Mouse (Mus musculus) neural tube, embryonic 15.5 days (tissue): Measurements from ENCODE around the gene Prap1. TPM values are rescaled to one million over a fixed set of nuclear protein-coding genes. Genes with fewer than 3 reads are reported as not detected.

Source experiments
- ATAC-seq: fragments of 200-750 bp; cut with Nextera tagmentation; 2 replicates; pipeline ENCODE4 v1.8.0; 2017; ENCODE audit warnings: mild to moderate bottlenecking, moderate TSS enrichment, moderate library complexity; ENCODE audit not compliant: low FRiP score
- H3K27ac ChIP-seq: fragments of 300-500 bp; sonication (generic); replicated peaks from 2 replicates; pipeline ENCODE4 v1.5.1; 2015; ENCODE audit warnings: mild to moderate bottlenecking, inconsistent platforms
- H3K27me3 ChIP-seq: fragments of 300-500 bp; sonication (generic); replicated peaks from 2 replicates; pipeline ENCODE4 v1.6.1; 2015; ENCODE audit warnings: inconsistent platforms
- H3K36me3 ChIP-seq: fragments of 300-500 bp; sonication (generic); 2 replicates; pipeline ENCODE4 v1.6.1; 2015; ENCODE audit warnings: inconsistent platforms
- H3K4me1 ChIP-seq: fragments of 300-500 bp; sonication (generic); 2 replicates; pipeline ENCODE4 v1.6.1; 2015; ENCODE audit warnings: inconsistent platforms
- H3K4me2 ChIP-seq: fragments of 300-500 bp; sonication (generic); 2 replicates; pipeline ENCODE4 v1.6.1; 2015; ENCODE audit warnings: inconsistent platforms, mild to moderate bottlenecking, moderate library complexity
- H3K4me3 ChIP-seq: fragments of 300-500 bp; sonication (generic); replicated peaks from 2 replicates; pipeline ENCODE4 v1.5.1; 2015; ENCODE audit warnings: mild to moderate bottlenecking, inconsistent platforms
- H3K9ac ChIP-seq: fragments of 300-500 bp; sonication (generic); replicated peaks from 2 replicates; pipeline ENCODE4 v1.6.1; 2015; ENCODE audit warnings: mild to moderate bottlenecking, inconsistent platforms
- H3K9me3 ChIP-seq: fragments of 300-500 bp; sonication (generic); replicated peaks from 2 replicates; pipeline ENCODE4 v1.6.1; 2016; ENCODE audit warnings: inconsistent platforms
- whole genome bisulfite sequencing: fragments of 180-500 bp; shearing (Covaris S2); methylation state at CpG from one replicate; pipeline ENCODE4 v1.1.7; 2015; ENCODE audit warnings: mixed read lengths; 5-methylcytosine and 5-hydroxymethylcytosine counted together
- polyA plus RNA-seq: library from polyadenylated mRNA; unstranded; fragments of >200 nt; fragmentation: Nextera tagmentation; extraction: Ambion mirVana; gene quantifications from 2 replicates; pipeline ENCODE4 v1.2.1, GENCODE M21; 2015

Prap1 gene
- 7.2 TPM in 1 of 2 replicates, not detected in the other for polyA plus RNA-seq

GRCm38 (mm10) chr7:140092924-140093528 lies at the start of gene Prap1:
TSS of gene Prap1 (plus strand) at chr7:140093395.
- H3K36me3 ChIP-seq = no peaks in the 10 kb centered on the region; the same call in 1 of the 2 replicates
- no peak within 1 kb of the TSS for H3K4me2 ChIP-seq
- no peaks in the 10 kb centered on the region for H3K27me3 ChIP-seq
- no peaks in the 10 kb centered on the region for H3K9me3 ChIP-seq
- ATAC-seq = no peak
- H3K4me1 ChIP-seq = no peaks in the 10 kb centered on the region
- no peak within 1 kb of the TSS for H3K4me3 ChIP-seq
- WGBS = 64% methylated on average over 5 of the region's 5 CpGs
- no peak within 1 kb of the TSS for H3K27ac ChIP-seq
- no peak within 1 kb of the TSS for H3K9ac ChIP-seq

DNA sequence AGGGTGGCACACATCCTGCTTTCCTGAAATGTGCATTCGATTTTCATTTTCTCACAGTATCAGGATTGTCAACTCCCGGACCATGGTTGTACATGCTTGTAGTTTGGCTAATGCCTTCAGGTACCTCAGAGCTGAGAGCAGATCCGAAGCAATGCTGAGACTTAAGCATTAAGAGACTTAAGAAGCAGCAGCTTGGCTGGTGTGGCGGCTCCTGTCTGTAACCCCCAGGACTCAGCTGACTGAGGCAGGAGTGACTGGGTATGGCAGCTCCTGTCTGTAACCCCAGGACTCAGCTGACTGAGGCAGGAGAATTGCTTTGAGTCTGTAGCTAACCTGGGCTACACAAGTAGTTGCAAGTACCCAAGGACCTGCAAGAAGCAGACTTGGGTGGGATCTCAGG lies 47.6 kb upstream of the Prap1 start:
- no peak overlapping the region for H3K4me3 ChIP-seq
- peaks cover 25% of the 10 kb centered on the region for H3K4me1 ChIP-seq
- H3K4me2 ChIP-seq = no peak overlapping the region
- WGBS = 90% methylated on average over 4 of the region's 4 CpGs
- H3K9ac ChIP-seq = no peak overlapping the region
- H3K27ac ChIP-seq = no peak overlapping the region
- no peak for ATAC-seq
- peaks cover 53% of the 10 kb centered on the region for H3K27me3 ChIP-seq
- peaks cover 7% of the 10 kb centered on the region for H3K36me3 ChIP-seq
- no peaks in the 10 kb centered on the region for H3K9me3 ChIP-seq

DNA sequence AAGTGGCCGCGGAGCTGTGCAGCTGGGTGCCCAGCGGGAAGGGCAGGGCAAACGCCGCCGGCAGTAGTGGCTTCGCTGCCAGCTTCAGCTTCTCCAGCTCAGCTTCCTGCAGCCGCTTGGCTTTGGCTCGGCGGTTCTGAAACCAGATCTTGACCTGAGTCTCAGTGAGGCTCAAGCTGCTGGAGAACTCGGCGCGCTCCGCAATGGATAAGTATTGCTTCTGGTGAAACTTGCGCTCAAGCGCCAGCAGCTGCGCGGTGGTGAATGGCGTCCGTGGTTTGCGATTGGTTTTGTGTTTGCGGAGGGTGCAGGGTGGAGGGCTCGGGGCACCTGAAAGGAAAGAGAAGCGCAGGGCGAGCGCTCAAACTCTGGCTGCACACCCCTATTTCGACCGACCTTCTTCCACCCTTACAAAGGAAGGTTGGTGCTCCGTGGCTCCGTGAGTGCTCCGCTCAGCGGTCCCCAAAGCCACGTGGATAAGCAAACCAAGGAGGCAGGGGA lies 45.3 kb upstream of the Prap1 start:
- H3K36me3 ChIP-seq = no peaks in the 10 kb centered on the region
- peaks cover 68% of the 10 kb centered on the region for H3K27me3 ChIP-seq
- H3K4me3 ChIP-seq = peak overlapping the region; percentile 54
- peak overlapping the region; percentile 82 for H3K4me2 ChIP-seq
- under 1% methylated on average over 32 of the region's 33 CpGs for WGBS
- peak; percentile 30; the same call in 1 of the 2 replicates for ATAC-seq
- no peak overlapping the region for H3K27ac ChIP-seq
- no peaks in the 10 kb centered on the region for H3K9me3 ChIP-seq
- H3K9ac ChIP-seq = 0 out of 2 replicates have a peak overlapping the region, but pooled peaks have one; percentile 41
- H3K4me1 ChIP-seq = peaks cover 25% of the 10 kb centered on the region

GRCm38 (mm10) chr7:140048361-140049114 lies 44.7 kb upstream of the Prap1 start, which contains the start of gene Msx3:
TSS of gene Msx3 (minus strand) at chr7:140049089.
- Histone ChIP-seq H3K27me3 (peaks cover 68% of the 10 kb centered on the region), H3K9ac (peak within 1 kb of the TSS; percentile 41), H3K27ac (no peak within 1 kb of the TSS)

DNA sequence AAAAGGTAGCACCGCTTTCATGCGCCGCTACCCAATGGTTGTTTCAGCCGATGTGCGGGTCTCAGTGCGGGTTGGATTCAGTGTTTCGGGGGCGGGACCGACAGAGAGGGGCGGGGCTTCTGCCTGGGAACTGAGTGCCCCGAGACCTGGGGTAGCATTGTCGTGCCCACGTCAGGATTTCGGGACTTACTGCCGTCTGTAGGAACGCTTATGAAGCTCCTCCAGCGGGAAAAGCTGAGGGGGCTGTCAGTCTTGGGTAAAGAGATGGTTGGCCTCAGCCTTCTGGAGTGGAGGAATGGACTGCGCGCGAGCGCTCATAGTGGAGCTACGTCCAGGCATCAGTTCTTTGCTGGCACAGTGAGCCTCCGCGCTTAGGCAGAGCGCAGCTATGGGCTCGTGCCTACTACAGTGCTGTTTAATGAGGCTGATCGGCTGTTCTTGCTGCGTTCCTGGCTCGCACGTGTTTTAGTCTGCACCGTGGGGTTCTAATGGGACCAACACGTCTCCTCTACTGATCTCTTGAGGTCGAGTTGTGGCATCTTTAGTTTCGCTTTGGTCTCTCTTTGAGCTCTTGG lies 44.0 kb upstream of the Prap1 start:
- Histone ChIP-seq H3K27ac (no peak overlapping the region), H3K4me2 (peak overlapping the region; percentile 82), H3K4me1 (peaks cover 25% of the 10 kb centered on the region), H3K4me3 (peak overlapping the region; percentile 54), H3K27me3 (peaks cover 68% of the 10 kb centered on the region), H3K36me3 (no peaks in the 10 kb centered on the region), H3K9me3 (no peaks in the 10 kb centered on the region), H3K9ac (peak overlapping the region; percentile 41)
- under 1% methylated on average over 34 of the region's 34 CpGs for WGBS
- peak; percentile 81 for ATAC-seq

More at GRCm38 (mm10) chr7:140048361-140049114, 44.7 kb upstream of the Prap1 start, which contains the start of gene Msx3:
- H3K4me2 ChIP-seq = peak within 1 kb of the TSS; percentile 82
- peaks cover 25% of the 10 kb centered on the region for H3K4me1 ChIP-seq
- H3K4me3 ChIP-seq = peak within 1 kb of the TSS; percentile 54
- ATAC-seq = peak; percentile 49
- H3K36me3 ChIP-seq = no peaks in the 10 kb centered on the region
- under 1% methylated on average over 56 of the region's 56 CpGs for WGBS
- no peaks in the 10 kb centered on the region for H3K9me3 ChIP-seq

- no peak overlapping the region for H3K27ac ChIP-seq
- no peaks in the 10 kb centered on the region for H3K36me3 ChIP-seq
- H3K9me3 ChIP-seq = no peaks in the 10 kb centered on the region
- WGBS = 80% methylated on average over 4 of the region's 4 CpGs
- ATAC-seq = no peak
- H3K27me3 ChIP-seq = peaks cover 29% of the 10 kb centered on the region
- no peak overlapping the region for H3K4me3 ChIP-seq
- H3K4me1 ChIP-seq = peaks cover 27% of the 10 kb centered on the region
- no peak overlapping the region for H3K9ac ChIP-seq
- H3K4me2 ChIP-seq = no peak overlapping the region
Observed at GRCm38 (mm10) chr7:140054124-140054523, 39.1 kb upstream of the Prap1 start.

GRCm38 (mm10) chr7:140057413-140058407 lies 35.5 kb upstream of the Prap1 start:
- Histone ChIP-seq H3K9ac (peak overlapping the region; percentile 71), H3K27ac (peak overlapping the region; percentile 82), H3K36me3 (no peaks in the 10 kb centered on the region), H3K9me3 (no peaks in the 10 kb centered on the region), H3K4me2 (peak overlapping the region; percentile 80), H3K4me3 (peak overlapping the region; percentile 49), H3K27me3 (0 out of 2 replicates have a peak, but pooled peaks cover 5% of the 10 kb centered on the region), H3K4me1 (peaks cover 45% of the 10 kb centered on the region)
- ATAC-seq = peak; percentile 65
- WGBS = 2% methylated on average over 51 of the region's 53 CpGs

- H3K4me2 ChIP-seq = peak overlapping the region; percentile 80
- H3K9ac ChIP-seq = peak overlapping the region; percentile 71
- H3K27ac ChIP-seq = peak overlapping the region; percentile 82
- no peaks in the 10 kb centered on the region for H3K9me3 ChIP-seq
- ATAC-seq = 0 out of 2 replicates have a peak, but pooled peaks have one; percentile 1
- H3K36me3 ChIP-seq = no peaks in the 10 kb centered on the region
- H3K4me1 ChIP-seq = peaks cover 45% of the 10 kb centered on the region
- H3K4me3 ChIP-seq = peak overlapping the region; percentile 49
- 0 out of 2 replicates have a peak, but pooled peaks cover 5% of the 10 kb centered on the region for H3K27me3 ChIP-seq
- WGBS = 6% methylated on average over 7 of the region's 7 CpGs
Observed at GRCm38 (mm10) chr7:140058528-140058927, 34.7 kb upstream of the Prap1 start.

DNA sequence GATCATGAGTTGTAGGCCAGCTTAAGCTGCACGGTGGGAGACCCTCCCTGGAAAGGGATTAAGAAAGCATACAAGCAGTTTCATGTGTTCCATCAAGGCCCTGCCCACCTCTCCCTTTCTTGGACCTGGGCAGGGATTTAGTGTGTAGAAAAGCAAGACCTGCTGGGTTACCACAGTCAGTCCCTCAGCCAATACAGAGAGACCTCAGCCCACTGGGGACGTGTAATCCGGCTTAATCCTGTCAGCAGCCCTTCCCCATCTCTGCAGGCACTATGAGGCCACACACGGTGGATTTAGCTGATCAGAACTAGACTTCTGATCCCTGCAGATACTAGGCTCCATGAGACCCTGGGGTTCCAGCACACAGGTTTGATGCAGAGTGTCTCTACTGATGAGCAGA lies 33.6 kb upstream of the Prap1 start:
- H3K4me3 ChIP-seq = no peak overlapping the region
- H3K4me2 ChIP-seq = no peak overlapping the region
- no peak overlapping the region for H3K9ac ChIP-seq
- H3K4me1 ChIP-seq = peaks cover 45% of the 10 kb centered on the region
- H3K36me3 ChIP-seq = no peaks in the 10 kb centered on the region
- WGBS = 30% methylated on average over 4 of the region's 4 CpGs
- H3K9me3 ChIP-seq = no peaks in the 10 kb centered on the region
- H3K27me3 ChIP-seq = peaks cover 11% of the 10 kb centered on the region; the same call in 1 of the 2 replicates
- no peak overlapping the region for H3K27ac ChIP-seq
- no peak for ATAC-seq

DNA sequence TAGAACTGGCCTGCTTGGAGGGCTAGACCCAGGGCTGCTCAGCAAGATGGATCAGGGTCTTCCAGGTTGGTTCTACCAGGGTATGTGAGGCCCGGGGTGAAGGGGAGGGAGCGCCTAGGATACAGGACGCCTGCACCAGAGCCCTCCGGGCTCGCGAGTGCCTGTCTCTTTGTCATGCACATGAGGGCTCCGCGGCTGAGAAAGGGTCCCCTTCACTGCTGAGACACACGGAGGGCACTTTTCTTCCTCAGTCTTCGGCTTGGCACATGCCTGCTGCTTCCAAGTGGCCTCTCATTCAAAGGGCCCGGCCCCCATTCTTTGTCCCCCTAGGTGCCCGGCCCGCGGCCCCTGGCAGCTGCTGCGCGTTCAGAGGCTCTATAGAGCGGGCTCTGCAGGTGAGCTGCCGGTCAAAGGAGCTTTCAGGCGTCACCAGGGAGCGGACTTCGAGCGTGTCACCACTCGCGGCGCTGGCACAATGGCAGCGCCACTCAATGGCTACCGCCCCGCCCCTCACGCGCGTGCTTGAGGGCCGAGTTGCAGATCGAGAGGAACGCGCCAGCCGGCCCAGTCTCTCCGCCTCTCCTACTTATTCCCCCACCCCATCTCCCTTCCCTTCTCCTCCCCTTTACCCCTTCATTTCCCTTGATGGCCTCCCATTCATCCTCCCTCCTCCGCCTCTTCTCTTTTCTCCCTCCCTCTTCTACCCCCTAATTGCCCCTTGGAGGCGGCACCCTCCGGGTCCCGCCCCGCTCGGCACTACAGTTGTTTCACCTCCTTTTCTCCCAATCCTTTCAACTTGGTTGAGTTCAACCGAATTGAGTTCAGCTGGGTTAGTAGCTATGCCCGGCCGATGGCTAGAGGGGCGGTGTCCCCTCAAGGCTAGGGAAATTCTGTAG lies 32.0 kb upstream of the Prap1 start:
- Histone ChIP-seq H3K27ac (peak overlapping the region; percentile 45), H3K36me3 (no peaks in the 10 kb centered on the region), H3K4me1 (peaks cover 45% of the 10 kb centered on the region), H3K9me3 (no peaks in the 10 kb centered on the region), H3K9ac (peak overlapping the region; percentile 51), H3K4me2 (peak overlapping the region; percentile 88), H3K27me3 (peaks cover 11% of the 10 kb centered on the region; the same call in 1 of the 2 replicates), H3K4me3 (peak overlapping the region; percentile 39)
- 1% methylated on average over 47 of the region's 47 CpGs for WGBS
- ATAC-seq = peak; percentile 28
